Mouse (Mus musculus) embryonic facial prominence, embryonic 11.5 days (tissue): ENCODE results near the gene Ubp1. TPM values are rescaled to one million over a fixed set of nuclear protein-coding genes. Genes with fewer than 3 reads are reported as not detected.
A peak's percentile ranks its signal among the peaks of the same experiment; 100 is the strongest.

Experiments
- ATAC-seq: fragments of 200-750 bp; cut with Nextera tagmentation; replicated peaks from 2 replicates; pipeline ENCODE4 v1.8.0; 2017; ENCODE audit warnings: low read depth; ENCODE audit not compliant: insufficient number of reproducible peaks, low FRiP score, low TSS enrichment
- DNase-seq: peaks from one replicate; pipeline ENCODE4 v3.0.0-alpha.2; 2015; ENCODE audit warnings: low spot score
- H3K27ac ChIP-seq: fragments of 300-500 bp; sonication (generic); replicated peaks from 2 replicates; pipeline ENCODE4 v1.5.1; 2014; ENCODE audit warnings: mild to moderate bottlenecking, low read depth, low read length, control low read depth
- H3K27me3 ChIP-seq: fragments of 300-500 bp; sonication (generic); 2 replicates; pipeline ENCODE4 v1.6.1; 2014; ENCODE audit warnings: mild to moderate bottlenecking, low read length, moderate library complexity, mixed read lengths; ENCODE audit not compliant: control insufficient read depth, insufficient read depth
- H3K36me3 ChIP-seq: fragments of 300-500 bp; sonication (generic); replicated peaks from 2 replicates; pipeline ENCODE4 v1.6.1; 2014; ENCODE audit warnings: low read depth, mild to moderate bottlenecking, low read length, moderate library complexity, mixed read lengths; ENCODE audit not compliant: control insufficient read depth, insufficient read depth
- H3K4me1 ChIP-seq: fragments of 300-500 bp; sonication (generic); 2 replicates; pipeline ENCODE4 v1.6.1; 2014; ENCODE audit warnings: low read length, mixed read lengths; ENCODE audit not compliant: control insufficient read depth, insufficient read depth
- H3K4me2 ChIP-seq: fragments of 300-500 bp; sonication (generic); 2 replicates; pipeline ENCODE4 v1.6.1; 2014; ENCODE audit warnings: low read depth, mild to moderate bottlenecking, control low read depth, low read length, moderate library complexity
- H3K4me3 ChIP-seq: fragments of 300-500 bp; sonication (generic); 2 replicates; pipeline ENCODE4 v1.5.1; 2014; ENCODE audit warnings: low read depth, low read length, control low read depth
- H3K9ac ChIP-seq: fragments of 300-500 bp; sonication (generic); replicated peaks from 2 replicates; pipeline ENCODE4 v1.6.1; 2014; ENCODE audit warnings: mild to moderate bottlenecking, control low read depth, low read length
- H3K9me3 ChIP-seq: fragments of 300-500 bp; sonication (generic); replicated peaks from 2 replicates; pipeline ENCODE4 v1.6.1; 2016; ENCODE audit warnings: mild to moderate bottlenecking, low read length, inconsistent platforms, mixed read lengths; ENCODE audit not compliant: control insufficient read depth
- whole genome bisulfite sequencing: fragments of 180-500 bp; shearing (Covaris S2); extraction: QIAGEN DNeasy Blood & Tissue Kit; methylation state at CpG from one replicate; pipeline ENCODE4 v1.1.7; 2014; 5-methylcytosine and 5-hydroxymethylcytosine counted together
- polyA plus RNA-seq: library from polyadenylated mRNA; unstranded; fragments of >200 nt; fragmentation: Nextera tagmentation; extraction: Ambion mirVana; gene quantifications from 2 replicates; pipeline ENCODE4 v1.2.1, GENCODE M21; 2014

Gene Ubp1
- polyA plus RNA-seq, 1 experiment from 2014 or later: 43.2 TPM

DNA sequence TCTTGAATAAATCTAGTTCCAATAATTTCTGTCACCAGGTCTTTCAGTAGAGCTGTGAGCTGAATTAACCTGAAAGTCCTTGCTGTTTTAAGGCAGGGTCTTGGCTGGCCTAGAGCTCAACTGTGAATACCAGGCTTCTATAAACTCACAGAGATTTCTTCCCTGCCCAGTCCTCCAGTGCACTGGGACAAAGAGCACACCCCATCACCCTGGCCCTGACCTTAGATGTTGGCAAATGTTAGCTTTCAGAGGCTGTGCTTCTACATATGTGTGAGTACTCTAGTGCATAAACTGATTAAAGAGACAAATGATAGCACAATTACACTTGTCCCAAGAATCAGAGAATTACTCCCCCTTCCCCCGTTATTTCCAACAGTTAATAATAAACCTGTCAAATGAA is 1.1 kb upstream of the Ubp1 start:
- Histone ChIP-seq H3K27me3 (no peaks in the 10 kb centered on the region), H3K4me2 (no peak overlapping the region), H3K9ac (no peak overlapping the region), H3K36me3 (no peaks in the 10 kb centered on the region), H3K27ac (no peak overlapping the region), H3K9me3 (no peaks in the 10 kb centered on the region), H3K4me1 (no peaks in the 10 kb centered on the region), H3K4me3 (no peak overlapping the region)
- no peak for DNase-seq
- ATAC-seq: no peak
- WGBS: 81% methylated on average over 1 of the region's 1 CpGs

- H3K4me2 ChIP-seq: peak overlapping the region; percentile 80
- WGBS: under 1% methylated on average over 54 of the region's 91 CpGs
- H3K36me3 ChIP-seq: no peaks in the 10 kb centered on the region
- no peaks in the 10 kb centered on the region for H3K27me3 ChIP-seq
- H3K9me3 ChIP-seq: no peaks in the 10 kb centered on the region
- H3K4me1 ChIP-seq: no peaks in the 10 kb centered on the region
- peak; percentile 37 for DNase-seq
- peak overlapping the region; percentile 80 for H3K27ac ChIP-seq
- H3K4me3 ChIP-seq: peak overlapping the region; percentile 96
- H3K9ac ChIP-seq: peak overlapping the region; percentile 92
- ATAC-seq: peak; percentile 40
These were observed 803 bp downstream of the Ubp1 start for GRCm38 (mm10) chr9:113931375-113932099.

GRCm38 (mm10) chr9:113932100-113932470 is 1.4 kb downstream of the Ubp1 start:
- WGBS: 2% methylated on average over 8 of the region's 8 CpGs
- peak; percentile 28 for DNase-seq

DNA sequence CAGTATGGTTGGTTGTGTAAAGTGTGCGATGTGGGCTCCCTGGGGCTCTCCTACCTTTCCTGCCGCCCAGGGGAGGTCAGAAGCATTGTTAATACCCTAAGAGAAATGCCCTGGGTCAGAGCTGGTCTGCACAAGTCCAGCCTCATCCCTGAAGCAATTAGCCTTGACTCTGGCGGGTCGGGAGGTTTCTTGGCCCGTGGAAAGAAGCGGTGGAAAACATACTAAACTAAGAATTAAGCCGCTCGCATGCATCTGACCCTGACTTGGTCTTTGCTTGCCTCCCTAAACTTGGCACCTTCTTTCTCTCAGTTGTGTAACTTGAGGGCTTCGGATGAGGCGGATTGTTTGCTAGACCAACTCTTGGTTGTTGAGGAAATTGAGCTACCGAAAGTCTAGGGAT is 1.8 kb downstream of the Ubp1 start:
- no peaks in the 10 kb centered on the region for H3K9me3 ChIP-seq
- no peaks in the 10 kb centered on the region for H3K4me1 ChIP-seq
- peak overlapping the region; percentile 80 for H3K4me2 ChIP-seq
- peak overlapping the region; percentile 96 for H3K4me3 ChIP-seq
- ATAC-seq (no peak), DNase-seq (peak; percentile 6)
- no peaks in the 10 kb centered on the region for H3K27me3 ChIP-seq
- no peak overlapping the region; the same call in 1 of the 2 replicates for H3K27ac ChIP-seq
- WGBS: 25% methylated on average over 11 of the region's 11 CpGs
- H3K9ac ChIP-seq: peak overlapping the region; percentile 92
- H3K36me3 ChIP-seq: no peaks in the 10 kb centered on the region

More at GRCm38 (mm10) chr9:113932100-113932470, 1.4 kb downstream of the Ubp1 start:
- Histone ChIP-seq H3K4me1 (no peaks in the 10 kb centered on the region), H3K36me3 (no peaks in the 10 kb centered on the region), H3K4me2 (peak overlapping the region; percentile 80), H3K4me3 (peak overlapping the region; percentile 96), H3K27ac (peak overlapping the region; percentile 80; the same call in 1 of the 2 replicates), H3K9ac (peak overlapping the region; percentile 92), H3K27me3 (no peaks in the 10 kb centered on the region), H3K9me3 (no peaks in the 10 kb centered on the region)
- no peak for ATAC-seq

DNA sequence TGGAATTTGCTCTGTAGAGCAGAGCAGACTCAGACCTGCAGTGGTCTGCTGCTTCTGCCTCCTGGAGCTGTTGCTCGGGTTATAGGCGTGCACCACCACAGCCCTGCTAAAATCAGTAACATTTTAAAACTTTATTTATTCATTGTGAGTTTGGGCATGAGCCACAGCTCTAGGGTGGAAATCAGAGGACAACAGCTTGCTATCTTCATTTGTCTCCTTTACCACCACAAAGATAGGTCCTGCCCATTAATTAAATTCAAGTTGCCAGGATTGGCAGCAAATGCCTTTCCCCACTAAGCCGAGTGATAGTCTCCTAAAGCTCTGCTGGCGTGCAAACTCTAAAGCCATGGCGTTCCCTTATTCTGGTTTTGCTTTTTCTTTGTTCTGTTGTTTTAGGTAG is 4.9 kb downstream of the Ubp1 start:
- H3K9me3 ChIP-seq: no peaks in the 10 kb centered on the region
- H3K27ac ChIP-seq: no peak overlapping the region
- H3K4me3 ChIP-seq: no peak overlapping the region
- 91% methylated on average over 5 of the region's 5 CpGs for WGBS
- H3K9ac ChIP-seq: no peak overlapping the region
- H3K4me2 ChIP-seq: no peak overlapping the region
- H3K27me3 ChIP-seq: no peaks in the 10 kb centered on the region
- DNase-seq (no peak), ATAC-seq (no peak)
- H3K36me3 ChIP-seq: no peaks in the 10 kb centered on the region
- H3K4me1 ChIP-seq: no peaks in the 10 kb centered on the region

- Histone ChIP-seq H3K4me2 (no peak overlapping the region), H3K27ac (no peak overlapping the region), H3K4me3 (no peak overlapping the region), H3K9me3 (no peaks in the 10 kb centered on the region), H3K27me3 (no peaks in the 10 kb centered on the region), H3K9ac (no peak overlapping the region), H3K36me3 (no peaks in the 10 kb centered on the region), H3K4me1 (no peaks in the 10 kb centered on the region)
- ATAC-seq (no peak), DNase-seq (no peak)
- 87% methylated on average over 9 of the region's 9 CpGs for WGBS
These were observed 8.5 kb downstream of the Ubp1 start for GRCm38 (mm10) chr9:113939063-113939850.

DNA sequence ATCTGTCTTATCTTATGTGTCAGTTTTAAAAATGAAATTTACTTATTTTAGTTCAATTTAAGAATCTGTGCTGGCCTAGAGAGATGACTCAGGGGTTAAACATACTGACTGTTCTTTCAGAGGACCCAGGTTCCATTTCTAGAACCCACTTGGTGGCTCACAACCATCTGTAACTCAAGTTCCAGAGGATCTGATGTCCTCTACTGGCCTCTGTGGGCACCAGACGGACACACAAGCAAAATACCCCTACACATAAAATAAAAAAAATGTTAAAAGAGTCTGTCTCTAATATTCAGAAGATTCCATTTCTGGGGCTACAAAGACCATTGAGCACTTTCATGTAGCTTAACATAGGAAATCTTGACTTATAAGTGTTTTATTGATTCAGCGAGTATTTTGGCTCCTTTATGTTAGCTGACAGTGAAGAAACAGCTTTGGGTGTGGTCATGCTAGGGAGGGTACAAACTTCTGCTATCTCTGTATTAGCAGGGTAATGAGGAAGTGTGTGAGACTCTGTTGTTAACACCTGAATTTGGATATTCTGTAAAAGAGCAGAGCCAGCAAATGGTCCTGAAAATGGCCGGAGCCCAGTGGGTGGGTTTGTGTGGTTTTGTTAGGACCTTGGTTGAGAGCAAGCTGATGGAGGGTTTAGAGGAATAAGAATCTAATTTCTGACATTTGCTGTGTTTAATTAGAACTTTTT is 10.5 kb downstream of the Ubp1 start:
- Histone ChIP-seq H3K36me3 (no peaks in the 10 kb centered on the region), H3K4me2 (no peak overlapping the region), H3K9ac (no peak overlapping the region), H3K9me3 (no peaks in the 10 kb centered on the region), H3K4me1 (no peaks in the 10 kb centered on the region), H3K27ac (no peak overlapping the region), H3K27me3 (no peaks in the 10 kb centered on the region), H3K4me3 (no peak overlapping the region)
- WGBS: 94% methylated on average over 3 of the region's 3 CpGs
- DNase-seq (no peak), ATAC-seq (no peak)
